Mouse (Mus musculus): ENCODE measurements around the gene Cryzl2. TPM values are rescaled to one million over a fixed set of nuclear protein-coding genes. Genes with fewer than 3 reads are reported as not detected.

Cryzl2 gene
- polyA plus RNA-seq, 1 experiment from 2014 or later, result 9.7 TPM

- Histone ChIP-seq H3K27ac (replicated peaks; ENCODE audit: low read depth, low read length) (no peak overlapping the region), H3K4me1 (ENCODE audit: control insufficient read depth, insufficient read depth, low read length) (no peaks in the 10 kb centered on the region; the same call in 1 of the 2 replicates), H3K9ac (replicated peaks; ENCODE audit: low read length) (no peak overlapping the region), H3K4me3 (ENCODE audit: low read depth, low read length) (no peak overlapping the region), H3K9me3 (replicated peaks; ENCODE audit: control insufficient read depth, low read length) (no peaks in the 10 kb centered on the region), H3K27me3 (ENCODE audit: control insufficient read depth, insufficient read depth, low read length) (no peaks in the 10 kb centered on the region), H3K4me2 (ENCODE audit: low read depth, low read length) (no peak overlapping the region), H3K36me3 (replicated peaks; ENCODE audit: control insufficient read depth, insufficient read depth, low read depth, low read length) (no peaks in the 10 kb centered on the region)
- ATAC-seq (replicated peaks; ENCODE audit: insufficient number of reproducible peaks, low FRiP score, low TSS enrichment, low read depth) (no peak), DNase-seq (ENCODE audit: low spot score) (no peak)
- WGBS, result 78% methylated on average over 16 of the region's 16 CpGs
These were observed 67.4 kb downstream of the Cryzl2 start for GRCm38 (mm10) chr1:157525692-157526354.

GRCm38 (mm10) chr1:157526625-157527024 is 68.2 kb downstream of the Cryzl2 start:
- Histone ChIP-seq H3K4me3 (ENCODE audit: low read depth, low read length) (no peak overlapping the region), H3K4me1 (ENCODE audit: control insufficient read depth, insufficient read depth, low read length) (no peaks in the 10 kb centered on the region; the same call in 1 of the 2 replicates), H3K9me3 (replicated peaks; ENCODE audit: control insufficient read depth, low read length) (no peaks in the 10 kb centered on the region), H3K36me3 (replicated peaks; ENCODE audit: control insufficient read depth, insufficient read depth, low read depth, low read length) (no peaks in the 10 kb centered on the region), H3K9ac (replicated peaks; ENCODE audit: low read length) (no peak overlapping the region), H3K27ac (replicated peaks; ENCODE audit: low read depth, low read length) (no peak overlapping the region), H3K27me3 (ENCODE audit: control insufficient read depth, insufficient read depth, low read length) (no peaks in the 10 kb centered on the region), H3K4me2 (ENCODE audit: low read depth, low read length) (no peak overlapping the region)
- ATAC-seq (replicated peaks; ENCODE audit: insufficient number of reproducible peaks, low FRiP score, low TSS enrichment, low read depth) (no peak), DNase-seq (ENCODE audit: low spot score) (no peak)
- WGBS, result 71% methylated on average over 5 of the region's 5 CpGs

GRCm38 (mm10) chr1:157532826-157533460 is 74.6 kb downstream of the Cryzl2 start:
- no peaks in the 10 kb centered on the region for H3K9me3 ChIP-seq (replicated peaks; ENCODE audit: control insufficient read depth, low read length)
- H3K4me3 ChIP-seq (ENCODE audit: low read depth, low read length), result no peak overlapping the region
- no peaks in the 10 kb centered on the region for H3K4me1 ChIP-seq (ENCODE audit: control insufficient read depth, insufficient read depth, low read length)
- H3K27me3 ChIP-seq (ENCODE audit: control insufficient read depth, insufficient read depth, low read length), result no peaks in the 10 kb centered on the region
- no peaks in the 10 kb centered on the region for H3K36me3 ChIP-seq (replicated peaks; ENCODE audit: control insufficient read depth, insufficient read depth, low read depth, low read length)
- DNase-seq (ENCODE audit: low spot score) (no peak), ATAC-seq (replicated peaks; ENCODE audit: insufficient number of reproducible peaks, low FRiP score, low TSS enrichment, low read depth) (no peak)
- H3K27ac ChIP-seq (replicated peaks; ENCODE audit: low read depth, low read length), result no peak overlapping the region
- H3K9ac ChIP-seq (replicated peaks; ENCODE audit: low read length), result no peak overlapping the region
- H3K4me2 ChIP-seq (ENCODE audit: low read depth, low read length), result no peak overlapping the region
- WGBS, result 54% methylated on average over 8 of the region's 8 CpGs

- ATAC-seq (replicated peaks; ENCODE audit: insufficient number of reproducible peaks, low FRiP score, low TSS enrichment, low read depth), result no peak
- Histone ChIP-seq H3K36me3 (replicated peaks; ENCODE audit: control insufficient read depth, insufficient read depth, low read depth, low read length) (no peaks in the 10 kb centered on the region), H3K9me3 (replicated peaks; ENCODE audit: control insufficient read depth, low read length) (no peaks in the 10 kb centered on the region), H3K4me2 (ENCODE audit: low read depth, low read length) (no peak overlapping the region), H3K27ac (replicated peaks; ENCODE audit: low read depth, low read length) (no peak overlapping the region), H3K9ac (replicated peaks; ENCODE audit: low read length) (no peak overlapping the region), H3K4me1 (ENCODE audit: control insufficient read depth, insufficient read depth, low read length) (no peaks in the 10 kb centered on the region), H3K27me3 (ENCODE audit: control insufficient read depth, insufficient read depth, low read length) (no peaks in the 10 kb centered on the region), H3K4me3 (ENCODE audit: low read depth, low read length) (no peak overlapping the region)
- 93% methylated on average over 1 of the region's 1 CpGs for WGBS
- DNase-seq (ENCODE audit: low spot score), result no peak
These were observed 77.2 kb downstream of the Cryzl2 start for GRCm38 (mm10) chr1:157535571-157535970.

GRCm38 (mm10) chr1:157536471-157536870 is 78.1 kb downstream of the Cryzl2 start:
- Histone ChIP-seq H3K27ac (replicated peaks; ENCODE audit: low read depth, low read length) (no peak overlapping the region), H3K9ac (replicated peaks; ENCODE audit: low read length) (no peak overlapping the region), H3K4me1 (ENCODE audit: control insufficient read depth, insufficient read depth, low read length) (no peaks in the 10 kb centered on the region), H3K4me2 (ENCODE audit: low read depth, low read length) (no peak overlapping the region), H3K27me3 (ENCODE audit: control insufficient read depth, insufficient read depth, low read length) (no peaks in the 10 kb centered on the region), H3K4me3 (ENCODE audit: low read depth, low read length) (no peak overlapping the region), H3K36me3 (replicated peaks; ENCODE audit: control insufficient read depth, insufficient read depth, low read depth, low read length) (no peaks in the 10 kb centered on the region), H3K9me3 (replicated peaks; ENCODE audit: control insufficient read depth, low read length) (no peaks in the 10 kb centered on the region)
- ATAC-seq (replicated peaks; ENCODE audit: insufficient number of reproducible peaks, low FRiP score, low TSS enrichment, low read depth) (no peak), DNase-seq (ENCODE audit: low spot score) (peak; percentile 83)
- 11% methylated on average over 6 of the region's 6 CpGs for WGBS

- WGBS, result 84% methylated on average over 5 of the region's 5 CpGs
- DNase-seq (ENCODE audit: low spot score) (no peak), ATAC-seq (replicated peaks; ENCODE audit: insufficient number of reproducible peaks, low FRiP score, low TSS enrichment, low read depth) (no peak)
These were observed 79.3 kb downstream of the Cryzl2 start for GRCm38 (mm10) chr1:157537636-157538035.

More at GRCm38 (mm10) chr1:157537636-157538035, 79.3 kb downstream of the Cryzl2 start:
- Histone ChIP-seq H3K4me1 (ENCODE audit: control insufficient read depth, insufficient read depth, low read length) (no peaks in the 10 kb centered on the region), H3K4me2 (ENCODE audit: low read depth, low read length) (no peak overlapping the region), H3K9me3 (replicated peaks; ENCODE audit: control insufficient read depth, low read length) (no peaks in the 10 kb centered on the region), H3K27me3 (ENCODE audit: control insufficient read depth, insufficient read depth, low read length) (no peaks in the 10 kb centered on the region), H3K27ac (replicated peaks; ENCODE audit: low read depth, low read length) (no peak overlapping the region), H3K36me3 (replicated peaks; ENCODE audit: control insufficient read depth, insufficient read depth, low read depth, low read length) (no peaks in the 10 kb centered on the region), H3K4me3 (ENCODE audit: low read depth, low read length) (no peak overlapping the region), H3K9ac (replicated peaks; ENCODE audit: low read length) (no peak overlapping the region)

Other genes with a start within 250 kb of the Cryzl2 start
- 11.0 and 11.1 TPM in 2 replicates for gene Rasal2, start 46.0 kb upstream of the Cryzl2 start, polyA plus RNA-seq (2014; fragmentation: Nextera tagmentation; extraction: Ambion mirVana)
- 0.99 and 1.1 TPM in 2 replicates for gene Sec16b, start 48.2 kb downstream of the Cryzl2 start, polyA plus RNA-seq (2014; fragmentation: Nextera tagmentation; extraction: Ambion mirVana)

Data from embryonic facial prominence, embryonic 11.5 days (tissue).